8 mouse cellular contexts compared by ENCODE assay signal in the genomic region with DNA sequence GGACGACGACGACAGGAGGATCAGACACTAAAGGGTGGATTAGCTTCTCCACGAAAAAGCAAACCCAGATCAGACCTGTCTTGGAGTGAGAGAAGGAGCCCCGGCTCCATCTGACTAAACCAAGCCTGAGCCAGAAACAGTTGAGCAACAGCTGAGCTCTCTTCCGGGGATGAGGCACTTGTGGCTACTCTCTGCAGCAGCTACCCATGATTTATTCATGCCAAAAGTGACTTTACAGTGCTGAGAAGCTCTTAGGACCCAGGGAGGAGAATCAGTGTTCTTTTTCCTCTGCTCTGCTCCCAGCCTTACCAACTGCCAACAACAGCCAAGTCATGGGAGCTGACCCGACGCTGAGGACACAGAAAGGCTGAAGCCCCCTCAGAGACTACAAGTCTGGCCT. TPM values are rescaled to one million over a fixed set of nuclear protein-coding genes. Genes with fewer than 3 reads are reported as not detected.
DNase-seq lines count a peak whose midpoint lies in the region; ATAC-seq and TF ChIP-seq lines count a peak whose summit lies in the region.
"Had no signal": no experiment of that assay in that cellular context is flagged by ENCODE, and none has a peak within 500 bp of the region (broad histone marks: within the 10 kb centered on the region; RNA-seq: fewer than 3 reads in every experiment).

No protein-coding gene starts in this region.

- 0 out of 2 replicates have a peak overlapping the region, but pooled peaks have one; percentile 10 for H3K27ac ChIP-seq in kidney, embryonic 15.5 days
- H3K27ac ChIP-seq: embryonic facial prominence, embryonic 13.5 days had no signal

- H3K9me3 ChIP-seq in kidney, embryonic 15.5 days (replicated peaks) = no peaks in the 10 kb centered on the region
- H3K9me3 ChIP-seq: embryonic facial prominence, embryonic 13.5 days had no signal

- H3K9ac ChIP-seq in kidney, embryonic 15.5 days = no peak overlapping the region
- H3K9ac ChIP-seq: embryonic facial prominence, embryonic 13.5 days had no signal

- TF ChIP-seq CTCF in Patski (IDR thresholded peaks at IDR 0.05) = no peak

- no peak for ATAC-seq in kidney, embryonic 15.5 days (replicated peaks; ENCODE audit: low FRiP score)
- peak; percentile 31 for ATAC-seq in Patski
- no peak for ATAC-seq in activated CD4-positive, CD25-positive, alpha-beta regulatory T cell, adult 4 months

- 47% methylated on average over 8 of the region's 8 CpGs for WGBS in kidney, embryonic 15.5 days

- H3K4me1 ChIP-seq in kidney, embryonic 15.5 days = peaks cover 13% of the 10 kb centered on the region; the same call in 1 of the 2 replicates
- H3K4me1 ChIP-seq: embryonic facial prominence, embryonic 13.5 days had no signal

- intact Hi-C loops in left cerebral cortex, postnatal 36 days (cut with DNase I) = no loop called here

- DNase-seq in kidney, adult 18-20 months = no peak
- DNase-seq in Patski (ENCODE audit: low read depth, low spot score) = no peak
- peak; percentile 18 for DNase-seq in adrenal gland, postnatal 25 days
- DNase-seq in kidney, postnatal 36 days = peak; percentile 40 to 41
- no peak for DNase-seq in left cerebral cortex, postnatal 36 days (ENCODE audit: low spot score in 2 of 2)

- H3K27me3 ChIP-seq in kidney, embryonic 15.5 days = no peaks in the 10 kb centered on the region
- H3K27me3 ChIP-seq in Patski = no peaks in the 10 kb centered on the region
- H3K27me3 ChIP-seq: embryonic facial prominence, embryonic 13.5 days had no signal

- POLR2A ChIA-PET in Patski (lab: Charles Lee) = no interaction called here

- CTCF ChIA-PET in Patski (lab: Charles Lee) = interaction anchor here (1.2 kb wide), 1 partner anchor 15 kb away, joined by 3 read pairs; no protein-coding TSS in a partner anchor

- H3K4me3 ChIP-seq in kidney, embryonic 15.5 days (replicated peaks) = no peak overlapping the region
- H3K4me3 ChIP-seq: embryonic facial prominence, embryonic 13.5 days had no signal

- in situ Hi-C loops in Patski (cut with MboI; ENCODE audit: low pct_unique_long_range_greater_than_20kb) = no loop called here

- peaks cover 35% of the 10 kb centered on the region for H3K36me3 ChIP-seq in kidney, embryonic 15.5 days

- H3K4me2 ChIP-seq in kidney, embryonic 15.5 days = no peak overlapping the region
- H3K4me2 ChIP-seq: embryonic facial prominence, embryonic 13.5 days had no signal

RNA-seq across cellular contexts. Expression of gene Snx1, which starts 9.5 kb away (rescaled TPM):
- 137 and 142 TPM in 2 replicates for polyA plus RNA-seq in kidney, embryonic 15.5 days (2015; fragmentation: Nextera tagmentation; extraction: Ambion mirVana)
- 103 TPM for polyA plus RNA-seq in Patski (2021)
- total RNA-seq in adrenal gland, postnatal 25 days (2021) = 102 and 125 TPM in 2 replicates
- polyA plus RNA-seq in activated CD4-positive, CD25-positive, alpha-beta regulatory T cell, adult 4 months (2017; shearing (Covaris generic)) = 10 to 100 TPM; 71.4 to 82.3 TPM
- total RNA-seq in left cerebral cortex, postnatal 36 days (2021) = 10 to 100 TPM; 71.1 to 76.1 TPM

RNA-seq across cellular contexts. Expression of gene Ciao2a, which starts 9.5 kb away (rescaled TPM):
- polyA plus RNA-seq in kidney, embryonic 15.5 days (2015; fragmentation: Nextera tagmentation; extraction: Ambion mirVana) = 151 and 165 TPM in 2 replicates
- polyA plus RNA-seq in Patski (2021) = 94.8 TPM
- 75.1 and 83.5 TPM in 2 replicates for total RNA-seq in adrenal gland, postnatal 25 days (2021)
- 100 to 1,000 TPM; 180 to 193 TPM for polyA plus RNA-seq in activated CD4-positive, CD25-positive, alpha-beta regulatory T cell, adult 4 months (2017; shearing (Covaris generic))
- total RNA-seq in left cerebral cortex, postnatal 36 days (2021) = 10 to 100 TPM; 26.4 to 28.0 TPM

RNA-seq across cellular contexts. Expression of gene Dapk2, which starts 41.1 kb away (rescaled TPM):
- 4.8 and 6.5 TPM in 2 replicates for polyA plus RNA-seq in kidney, embryonic 15.5 days (2015; fragmentation: Nextera tagmentation; extraction: Ambion mirVana)
- 0.19 TPM for polyA plus RNA-seq in Patski (2021)
- total RNA-seq in adrenal gland, postnatal 25 days (2021) = 5.9 and 10.4 TPM in 2 replicates
- polyA plus RNA-seq in activated CD4-positive, CD25-positive, alpha-beta regulatory T cell, adult 4 months (2017; shearing (Covaris generic)) = 1 to 10 TPM in 1 of 2 experiments, under 1 TPM in 1; 0.82 to 2.6 TPM
- total RNA-seq in left cerebral cortex, postnatal 36 days (2021) = 1 to 10 TPM; 2.4 to 3.6 TPM

RNA-seq across cellular contexts. Expression of gene Snx22, which starts 47.4 kb away (rescaled TPM):
- polyA plus RNA-seq in kidney, embryonic 15.5 days (2015; fragmentation: Nextera tagmentation; extraction: Ambion mirVana) = 1.4 and 2.3 TPM in 2 replicates
- polyA plus RNA-seq in Patski (2021) = 0.44 TPM
- total RNA-seq in adrenal gland, postnatal 25 days (2021) = 0.30 and 0.95 TPM in 2 replicates
- polyA plus RNA-seq in activated CD4-positive, CD25-positive, alpha-beta regulatory T cell, adult 4 months (2017; shearing (Covaris generic)) = 1 to 10 TPM in 1 of 2 experiments, under 1 TPM in 1; 0.79 to 2.5 TPM
- 1 to 10 TPM; 3.3 to 4.1 TPM for total RNA-seq in left cerebral cortex, postnatal 36 days (2021)

RNA-seq across cellular contexts. Expression of gene Ppib, which starts 56.9 kb away (rescaled TPM):
- polyA plus RNA-seq in kidney, embryonic 15.5 days (2015; fragmentation: Nextera tagmentation; extraction: Ambion mirVana) = 631 and 634 TPM in 2 replicates
- polyA plus RNA-seq in Patski (2021) = 715 TPM
- total RNA-seq in adrenal gland, postnatal 25 days (2021) = 297 and 304 TPM in 2 replicates
- 100 to 1,000 TPM; 542 to 636 TPM for polyA plus RNA-seq in activated CD4-positive, CD25-positive, alpha-beta regulatory T cell, adult 4 months (2017; shearing (Covaris generic))
- 100 to 1,000 TPM; 172 to 181 TPM for total RNA-seq in left cerebral cortex, postnatal 36 days (2021)

Comparison
In these comparisons a context has a peak if more than half of its experiments do, and no peak if none do; other contexts are left out.
1. DNase-seq: peak in adrenal gland, postnatal 25 days (single experiment) and kidney, postnatal 36 days (2 of 2); none in kidney, adult 18-20 months (single experiment), Patski (single experiment) and left cerebral cortex, postnatal 36 days (0 of 2).